23 mouse cellular contexts compared by ENCODE assay signal in genomic region chr9:62707267-62707666, GRCm38 (mm10).
"Had no signal": no experiment of that assay in that cellular context is flagged by ENCODE, and none has a peak within 500 bp of the region (broad histone marks: within the 10 kb centered on the region; RNA-seq: fewer than 3 reads in every experiment).

No protein-coding gene starts in this region.

- H3K27me3 ChIP-seq: heart, embryonic 12.5 days; hindbrain, embryonic 13.5 days; hindbrain, embryonic 15.5 days; intestine, embryonic 15.5 days; limb, embryonic 12.5 days had no signal

- H3K36me3 ChIP-seq: heart, embryonic 10.5 days; heart, embryonic 12.5 days; hindbrain, embryonic 13.5 days; hindbrain, embryonic 15.5 days; intestine, embryonic 15.5 days; limb, embryonic 12.5 days; liver, embryonic 12.5 days had no signal

- ATAC-seq: inflammation-experienced regulatory T-cells, adult 6 months; intestine, postnatal 0 days had no signal

- H3K27ac ChIP-seq: gastrocnemius, adult 2 months; hindbrain, embryonic 13.5 days; hindbrain, embryonic 15.5 days; intestine, embryonic 15.5 days; layer of hippocampus, adult 2 months; left cerebral cortex, adult 2 months; liver, embryonic 12.5 days; liver, embryonic 14.5 days had no signal

- DNase-seq: gastrocnemius, postnatal 14 days; gastrocnemius, postnatal 36 days; heart, adult 18-20 months; heart, postnatal 10 days; heart, postnatal 4 days; kidney, adult 18-20 months; kidney, adult 8-10 months; kidney, postnatal 10 days; kidney, postnatal 25 days; left cerebral cortex, postnatal 4 days had no signal

- H3K4me2 ChIP-seq: heart, embryonic 12.5 days; hindbrain, embryonic 13.5 days; hindbrain, embryonic 15.5 days; intestine, embryonic 15.5 days; limb, embryonic 12.5 days; liver, embryonic 12.5 days had no signal

- H3K4me3 ChIP-seq: gastrocnemius, adult 2 months; heart, embryonic 10.5 days; heart, embryonic 12.5 days; hindbrain, embryonic 13.5 days; hindbrain, embryonic 15.5 days; intestine, embryonic 15.5 days; layer of hippocampus, adult 2 months; left cerebral cortex, adult 2 months; limb, embryonic 12.5 days; liver, embryonic 12.5 days had no signal

- H3K9ac ChIP-seq: heart, embryonic 12.5 days; hindbrain, embryonic 13.5 days; hindbrain, embryonic 15.5 days; intestine, embryonic 15.5 days; limb, embryonic 12.5 days; liver, embryonic 12.5 days; liver, embryonic 14.5 days had no signal

- H3K9me3 ChIP-seq: heart, embryonic 10.5 days; heart, embryonic 12.5 days; hindbrain, embryonic 13.5 days; hindbrain, embryonic 15.5 days; intestine, embryonic 15.5 days; limb, embryonic 12.5 days; liver, embryonic 12.5 days had no signal
